Mouse (Mus musculus) kidney, adult 2 months (tissue): ENCODE measurements at regions not wholly inside any gene's neighbourhood (a gene's known extent, or its start where the extent isn't known, plus 50 kb on each side); places are given as distances from the start of the nearest gene placed in this dataset.

Experiments used
- DNase-seq: peaks from one replicate; pipeline ENCODE4 v3.0.0; 2021
- H3K27ac ChIP-seq: fragments of 200-500 bp; 2 replicates; pipeline ENCODE4 v1.5.1; 2012; ENCODE audit warnings: low read depth, low read length, control low read depth, inconsistent platforms; ENCODE audit not compliant: insufficient read depth
- H3K27me3 ChIP-seq: fragments of 200-500 bp; replicated peaks from 2 replicates; pipeline ENCODE4 v1.6.1; 2012; ENCODE audit warnings: mild to moderate bottlenecking, moderate library complexity, low read length, inconsistent platforms; ENCODE audit not compliant: control insufficient read depth, insufficient read depth
- H3K36me3 ChIP-seq: fragments of 200-500 bp; 2 replicates; pipeline ENCODE4 v1.6.1; 2012; ENCODE audit warnings: mild to moderate bottlenecking, moderate library complexity, low read length, inconsistent platforms; ENCODE audit not compliant: control insufficient read depth, insufficient read depth
- H3K4me1 ChIP-seq: fragments of 200-500 bp; 2 replicates; pipeline ENCODE4 v1.6.1; 2011; ENCODE audit warnings: low read length; ENCODE audit not compliant: control insufficient read depth, insufficient read depth
- H3K4me3 ChIP-seq: fragments of 200-500 bp; 2 replicates; pipeline ENCODE4 v1.5.1; 2011; ENCODE audit warnings: mild to moderate bottlenecking, low read depth, low read length, control low read depth; ENCODE audit not compliant: insufficient read depth
- CTCF ChIP-seq: fragments of 200-500 bp; conservative IDR thresholded peaks from 2 replicates; pipeline ENCODE4 v1.5.1; 2011; ENCODE audit warnings: low read depth, mild to moderate bottlenecking, control low read depth, low read length, moderate library complexity, mixed read lengths; ENCODE audit not compliant: insufficient read depth, insufficient read length
- POLR2A ChIP-seq: fragments of 200-500 bp; IDR thresholded peaks from one replicate; pipeline ENCODE4 v1.6.1; 2011; ENCODE audit warnings: low read depth, low read length, control low read depth
- WGBS: fragments of 180-500 bp; shearing (Covaris S2); methylation state at CpG from one replicate; pipeline ENCODE4 v1.1.7; 2018; 5-methylcytosine and 5-hydroxymethylcytosine counted together

DNA sequence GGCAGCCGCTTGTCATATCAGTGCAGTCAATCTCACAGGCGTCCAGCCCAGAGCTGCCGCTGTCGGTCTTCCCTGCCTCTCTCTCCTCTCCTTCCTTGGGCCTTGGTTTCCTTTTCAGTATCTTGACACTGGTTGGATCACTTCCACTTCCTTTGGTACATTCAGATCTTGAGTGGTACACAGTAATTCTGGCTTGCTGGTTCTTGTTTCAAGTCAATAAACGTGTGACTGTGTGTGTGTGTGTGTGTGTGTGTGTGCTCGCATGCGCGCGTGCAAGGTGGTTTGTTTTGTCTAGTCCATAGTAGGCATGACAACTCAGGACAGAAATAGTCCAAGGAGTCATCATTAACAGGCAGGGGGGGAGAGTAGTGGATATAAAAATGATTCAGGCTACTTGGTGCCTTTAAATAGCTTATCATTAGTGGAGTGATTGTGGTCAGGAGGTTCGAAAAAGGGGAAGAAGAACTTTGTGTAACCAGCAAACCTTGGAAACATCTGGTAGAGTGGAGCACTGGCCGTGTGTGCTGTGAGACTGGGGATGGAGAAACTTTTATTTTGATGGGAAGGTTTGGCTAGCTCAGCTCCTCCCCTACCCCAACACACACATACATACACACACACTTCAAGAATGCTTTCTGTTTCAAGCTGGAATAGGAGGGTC, 117.1 kb upstream of the Serp2 start:
- 68% methylated on average over 11 of the region's 11 CpGs for WGBS

DNA sequence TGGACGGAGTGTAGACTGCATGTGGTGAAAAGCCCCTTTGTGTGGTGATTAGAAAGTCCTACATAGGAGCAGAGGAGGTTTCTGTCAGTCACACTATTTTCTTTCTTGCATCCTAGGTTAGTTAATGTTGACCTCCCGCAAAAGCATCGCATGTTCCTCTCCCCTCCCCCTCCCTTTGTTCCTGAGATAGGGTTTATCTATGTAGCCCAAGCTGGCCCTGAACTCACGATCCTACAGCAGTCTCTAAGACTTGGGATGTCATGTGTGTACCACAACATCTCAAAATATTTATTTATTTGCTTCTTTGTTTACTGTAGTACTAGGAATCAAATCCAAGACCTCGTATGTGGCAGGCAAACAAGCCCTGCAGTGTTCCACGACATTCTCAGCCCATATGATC, 116.2 kb upstream of the Serp2 start:
- H3K27me3 ChIP-seq: no peaks in the 10 kb centered on the region
- DNase-seq: no peak
- H3K27ac ChIP-seq: no peak overlapping the region
- H3K4me1 ChIP-seq: no peaks in the 10 kb centered on the region
- WGBS: 83% methylated on average over 6 of the region's 6 CpGs
- H3K4me3 ChIP-seq: no peak overlapping the region
- no peaks in the 10 kb centered on the region for H3K36me3 ChIP-seq
- no peak for TF ChIP-seq POLR2A
- no peak for TF ChIP-seq CTCF

More for the DNA sequence above, 117.1 kb upstream of the Serp2 start:
- DNase-seq: no peak
- no peaks in the 10 kb centered on the region for H3K4me1 ChIP-seq
- no peak overlapping the region for H3K27ac ChIP-seq
- no peaks in the 10 kb centered on the region for H3K36me3 ChIP-seq
- TF ChIP-seq POLR2A (no peak), CTCF (no peak)
- H3K4me3 ChIP-seq: no peak overlapping the region
- H3K27me3 ChIP-seq: no peaks in the 10 kb centered on the region

DNA sequence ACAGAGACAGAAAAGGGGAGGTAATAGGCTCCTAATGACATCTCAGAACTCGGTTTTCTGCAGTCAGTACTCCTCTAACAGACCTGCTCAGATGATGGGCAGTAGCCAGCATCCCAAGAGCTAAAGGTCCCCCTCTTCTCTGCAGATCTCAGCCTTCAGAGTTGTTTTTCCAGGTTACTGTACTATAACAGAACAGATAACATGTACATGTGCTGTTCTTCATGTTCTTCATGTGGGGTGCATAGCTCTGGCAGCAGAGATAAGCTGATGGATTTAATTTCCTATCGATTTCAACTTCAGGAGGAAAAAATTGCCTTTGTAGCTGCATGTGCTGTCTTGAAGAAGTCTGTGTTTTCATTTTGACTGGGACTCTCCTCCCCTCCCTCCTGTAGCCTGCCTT, 115.8 kb upstream of the Serp2 start:
- no peak for DNase-seq
- Histone ChIP-seq H3K36me3 (no peaks in the 10 kb centered on the region), H3K4me1 (no peaks in the 10 kb centered on the region), H3K27ac (no peak overlapping the region), H3K4me3 (no peak overlapping the region), H3K27me3 (no peaks in the 10 kb centered on the region)
- WGBS: 77% methylated on average over 2 of the region's 2 CpGs
- no peak for TF ChIP-seq POLR2A
- no peak for TF ChIP-seq CTCF

DNA sequence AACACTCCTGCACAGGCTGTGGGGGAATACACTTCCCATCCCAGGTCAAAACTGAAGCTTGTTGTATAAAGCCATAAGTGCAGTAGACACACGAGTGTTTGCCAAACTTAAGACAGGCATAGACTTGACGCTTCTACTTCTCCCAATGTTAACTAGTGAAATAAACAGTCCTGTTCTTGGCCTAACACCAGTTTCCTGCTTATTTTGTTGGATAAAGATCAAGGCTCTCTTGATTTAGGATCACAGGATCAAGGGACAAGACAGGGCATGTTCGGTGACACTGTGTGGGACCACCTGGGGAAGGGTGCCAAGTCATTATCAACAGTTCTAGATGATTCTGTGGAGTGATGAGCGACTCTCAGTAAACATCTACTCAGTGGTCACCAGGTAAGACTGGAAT, 114.3 kb upstream of the Serp2 start:
- Histone ChIP-seq H3K4me3 (no peak overlapping the region), H3K36me3 (no peaks in the 10 kb centered on the region), H3K4me1 (no peaks in the 10 kb centered on the region), H3K27me3 (no peaks in the 10 kb centered on the region), H3K27ac (no peak overlapping the region)
- no peak for DNase-seq
- TF ChIP-seq CTCF (no peak), POLR2A (no peak)
- 74% methylated on average over 4 of the region's 4 CpGs for WGBS

DNA sequence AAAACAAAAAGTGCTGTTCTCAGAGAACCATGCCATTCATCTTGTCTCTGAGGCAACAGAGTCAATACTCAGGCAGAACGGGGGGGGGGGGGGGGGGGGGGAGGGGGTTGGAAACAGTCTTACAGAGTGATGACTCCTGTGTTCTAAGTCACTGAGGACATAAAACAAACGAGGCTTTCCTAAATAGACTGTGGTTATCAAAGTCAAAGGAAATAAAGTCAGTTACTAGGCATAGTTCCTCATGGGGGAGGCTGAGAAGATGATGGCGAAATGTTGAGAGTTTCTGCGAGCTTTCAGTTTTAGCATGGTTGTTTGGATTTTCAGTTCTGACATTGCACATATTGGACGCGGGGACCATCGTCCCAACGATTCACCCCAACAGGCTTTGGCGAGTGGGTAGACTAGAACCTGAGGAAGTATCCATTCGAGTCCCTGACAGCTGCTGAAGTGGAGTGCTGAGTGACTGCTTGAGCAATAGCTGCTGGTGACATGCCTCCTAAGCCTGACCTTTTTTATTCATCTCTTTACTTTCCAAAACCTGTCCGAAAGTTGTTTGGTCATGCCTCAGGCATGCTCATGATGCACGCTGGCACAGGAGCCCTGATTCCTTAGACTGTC, 109.2 kb upstream of the Serp2 start:
- no peak for TF ChIP-seq POLR2A
- TF ChIP-seq CTCF: no peak
- Histone ChIP-seq H3K27ac (no peak overlapping the region), H3K4me3 (no peak overlapping the region), H3K36me3 (no peaks in the 10 kb centered on the region), H3K4me1 (no peaks in the 10 kb centered on the region), H3K27me3 (no peaks in the 10 kb centered on the region)
- no peak for DNase-seq
- WGBS: 74% methylated on average over 12 of the region's 12 CpGs

DNA sequence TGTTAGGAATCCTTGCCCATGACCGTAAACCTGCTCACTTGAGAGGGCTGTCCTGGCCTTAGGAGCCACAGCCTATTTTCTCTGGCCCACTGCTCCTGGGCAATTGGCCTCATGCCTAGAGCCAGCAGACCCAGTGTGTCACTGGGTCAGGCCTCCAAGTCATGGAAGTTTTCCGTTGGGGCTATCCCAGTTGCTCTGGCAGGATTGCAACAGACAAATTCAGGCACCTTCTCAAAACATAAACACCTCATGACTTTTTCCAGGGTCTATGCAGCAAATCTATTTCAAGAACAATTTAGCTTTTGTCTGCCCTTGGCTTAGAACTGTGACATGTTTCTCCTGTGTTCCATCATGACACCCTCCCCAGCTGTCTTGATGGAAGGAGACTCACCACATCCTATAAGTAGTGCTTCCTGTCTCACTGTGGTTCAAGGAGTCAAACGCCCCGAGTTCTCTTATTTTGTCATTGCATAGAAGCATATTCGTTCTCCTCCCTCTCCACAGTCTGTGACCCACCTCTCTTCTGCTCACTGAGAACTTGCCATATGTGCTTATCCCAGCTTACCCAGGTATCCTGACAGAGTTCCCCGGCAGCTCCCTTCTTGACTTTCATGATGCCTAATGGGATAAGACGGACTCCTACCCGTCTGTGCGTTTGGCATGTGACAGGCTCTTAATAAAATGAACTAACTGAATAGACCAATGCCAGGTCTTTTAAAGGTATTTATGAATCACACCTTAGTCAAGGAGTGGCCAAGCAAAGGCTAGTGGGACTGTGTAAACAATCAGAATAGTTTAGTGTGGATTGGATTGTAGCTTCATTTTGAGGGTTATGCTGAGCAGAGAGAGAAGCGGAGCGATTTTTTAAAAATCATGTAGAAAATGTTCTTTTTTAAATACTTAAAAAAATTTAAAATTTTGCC, 108.2 kb upstream of the Serp2 start:
- WGBS: 71% methylated on average over 11 of the region's 11 CpGs
- no peaks in the 10 kb centered on the region for H3K27me3 ChIP-seq
- no peak overlapping the region for H3K4me3 ChIP-seq
- no peak for TF ChIP-seq CTCF
- no peak for TF ChIP-seq POLR2A
- peak; percentile 40 for DNase-seq
- H3K36me3 ChIP-seq: no peaks in the 10 kb centered on the region
- H3K4me1 ChIP-seq: no peaks in the 10 kb centered on the region
- no peak overlapping the region for H3K27ac ChIP-seq

DNA sequence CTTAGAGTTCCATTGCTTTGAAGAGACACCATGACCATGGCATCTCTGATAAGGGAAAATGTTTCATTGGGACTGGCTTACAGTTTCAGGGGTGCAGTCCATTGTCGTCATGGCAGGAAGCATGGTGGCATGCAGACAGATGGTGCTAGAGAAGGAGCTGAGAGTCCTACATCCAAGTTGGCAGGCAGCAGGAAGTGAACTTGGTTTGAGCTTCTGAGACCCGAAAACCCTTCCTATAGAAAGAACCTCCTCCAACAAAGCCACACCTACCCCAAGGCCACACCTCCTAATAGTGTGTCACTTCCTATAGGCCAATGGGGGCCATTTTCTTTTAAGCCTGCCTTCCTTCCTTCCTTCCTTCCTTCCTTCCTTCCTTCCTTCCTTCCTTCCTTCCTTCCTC, 107.1 kb upstream of the Serp2 start:
- no peak overlapping the region for H3K27ac ChIP-seq
- no peak for DNase-seq
- H3K36me3 ChIP-seq: no peaks in the 10 kb centered on the region
- H3K4me3 ChIP-seq: no peak overlapping the region
- no peaks in the 10 kb centered on the region for H3K27me3 ChIP-seq
- 88% methylated on average over 2 of the region's 2 CpGs for WGBS
- TF ChIP-seq CTCF (no peak), POLR2A (no peak)
- no peaks in the 10 kb centered on the region for H3K4me1 ChIP-seq
